Mouse (Mus musculus): ENCODE results near the gene Copz1.
"Not testable (repeated sequence)": the region's sequence is repeated elsewhere in the genome, so short reads cannot be mapped to it uniquely, and the experiment has no call there.

Copz1 gene

DNA sequence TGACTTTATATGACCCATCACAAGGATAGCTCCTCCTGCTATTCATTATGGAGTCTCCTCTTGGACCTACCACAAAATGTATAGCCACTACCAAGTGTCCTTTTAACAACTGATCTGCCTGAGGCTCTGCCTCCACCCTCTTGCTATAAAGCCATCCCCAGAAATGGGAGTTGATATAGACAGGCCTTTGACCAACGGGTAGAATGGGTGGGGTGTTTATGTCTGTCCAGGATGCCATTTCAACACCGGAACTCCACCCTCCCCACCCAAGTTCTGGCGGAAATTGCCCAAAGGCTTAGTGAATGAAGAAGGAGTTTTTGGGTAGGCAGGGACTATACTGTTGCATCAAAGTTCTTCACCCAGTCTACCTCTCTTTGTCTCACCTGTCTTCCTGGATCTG, 19.9 kb upstream of the Copz1 start:
- no peak for DNase-seq (ENCODE audit: low spot score)

DNA sequence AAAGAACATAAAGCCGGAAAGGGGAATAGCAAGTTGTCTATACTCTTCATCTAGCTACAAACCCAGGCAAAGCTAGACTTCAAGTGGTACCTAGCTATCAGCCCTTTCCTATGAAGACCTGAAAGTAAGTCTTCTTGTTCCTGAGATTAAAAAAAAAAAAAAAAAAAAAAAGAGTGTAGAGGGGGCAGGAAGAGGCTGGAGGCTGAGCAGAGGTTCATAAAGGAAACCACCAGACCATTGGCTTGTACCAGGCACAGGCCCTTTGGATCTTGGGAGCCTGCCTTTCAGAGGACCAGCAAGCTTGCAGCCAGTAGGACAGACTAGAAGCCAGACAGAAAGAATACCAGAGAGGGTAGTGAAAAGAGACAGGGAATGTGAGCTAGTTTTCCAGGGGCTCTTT, 19.2 kb upstream of the Copz1 start:
- no peak for DNase-seq (ENCODE audit: low spot score)

DNA sequence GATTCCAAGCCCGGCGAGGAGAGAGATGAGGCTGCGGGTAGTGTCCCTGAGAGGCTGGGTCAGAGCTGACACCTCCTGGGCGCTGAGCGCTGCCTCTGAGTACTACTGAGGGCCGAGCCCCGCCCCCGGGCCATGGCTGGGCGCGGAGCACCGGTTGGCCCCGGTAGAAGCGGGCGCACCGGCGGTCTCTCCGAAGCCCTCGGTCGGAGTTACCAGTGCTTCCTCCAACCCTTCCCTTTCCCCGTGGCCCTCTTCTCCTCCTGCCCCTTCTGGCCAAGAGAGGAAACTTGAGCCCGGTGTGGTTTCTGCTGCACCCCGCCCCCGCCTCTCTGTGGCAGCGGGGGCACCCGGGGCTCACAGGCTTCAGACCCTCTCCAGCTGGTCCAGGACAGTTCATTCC, 17.3 kb upstream of the Copz1 start:
- no peak for DNase-seq (ENCODE audit: low spot score)

DNA sequence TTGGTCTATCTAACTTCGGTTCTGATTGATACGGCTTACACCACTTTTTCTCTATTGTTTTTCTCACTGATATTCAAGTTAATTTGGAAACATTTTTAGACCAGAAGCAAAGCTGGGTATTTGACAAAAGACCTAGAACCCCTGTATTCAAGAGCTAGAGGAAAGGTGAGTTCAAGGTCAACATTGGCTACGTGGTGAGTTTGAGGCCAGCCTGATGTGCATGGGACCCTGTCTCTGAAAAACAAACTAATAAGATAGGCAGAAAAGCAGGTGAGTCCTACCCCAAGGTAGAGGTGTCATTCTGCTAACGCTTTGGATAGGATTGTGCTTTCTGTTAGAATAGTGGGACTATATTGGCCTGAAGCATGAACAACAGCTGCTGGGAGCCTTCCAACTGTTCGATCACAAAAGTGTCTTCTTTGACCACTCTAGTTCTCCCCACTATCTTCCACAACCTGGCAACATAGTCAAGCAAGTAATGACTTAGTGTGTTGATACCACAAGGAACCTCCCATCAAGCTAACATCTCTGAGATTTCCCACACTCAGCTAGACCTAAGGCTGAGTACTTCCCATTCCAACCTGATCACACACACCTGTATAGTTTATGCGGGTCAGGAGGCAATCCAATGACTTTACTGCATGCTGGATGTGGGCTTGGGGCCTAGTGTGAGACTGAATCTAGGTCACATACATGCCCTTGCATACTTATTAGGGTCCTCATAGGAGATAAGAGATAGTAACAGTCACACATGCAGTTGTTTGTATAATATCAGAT, 16.1 kb upstream of the Copz1 start:
- DNase-seq (ENCODE audit: low spot score) = no peak

DNA sequence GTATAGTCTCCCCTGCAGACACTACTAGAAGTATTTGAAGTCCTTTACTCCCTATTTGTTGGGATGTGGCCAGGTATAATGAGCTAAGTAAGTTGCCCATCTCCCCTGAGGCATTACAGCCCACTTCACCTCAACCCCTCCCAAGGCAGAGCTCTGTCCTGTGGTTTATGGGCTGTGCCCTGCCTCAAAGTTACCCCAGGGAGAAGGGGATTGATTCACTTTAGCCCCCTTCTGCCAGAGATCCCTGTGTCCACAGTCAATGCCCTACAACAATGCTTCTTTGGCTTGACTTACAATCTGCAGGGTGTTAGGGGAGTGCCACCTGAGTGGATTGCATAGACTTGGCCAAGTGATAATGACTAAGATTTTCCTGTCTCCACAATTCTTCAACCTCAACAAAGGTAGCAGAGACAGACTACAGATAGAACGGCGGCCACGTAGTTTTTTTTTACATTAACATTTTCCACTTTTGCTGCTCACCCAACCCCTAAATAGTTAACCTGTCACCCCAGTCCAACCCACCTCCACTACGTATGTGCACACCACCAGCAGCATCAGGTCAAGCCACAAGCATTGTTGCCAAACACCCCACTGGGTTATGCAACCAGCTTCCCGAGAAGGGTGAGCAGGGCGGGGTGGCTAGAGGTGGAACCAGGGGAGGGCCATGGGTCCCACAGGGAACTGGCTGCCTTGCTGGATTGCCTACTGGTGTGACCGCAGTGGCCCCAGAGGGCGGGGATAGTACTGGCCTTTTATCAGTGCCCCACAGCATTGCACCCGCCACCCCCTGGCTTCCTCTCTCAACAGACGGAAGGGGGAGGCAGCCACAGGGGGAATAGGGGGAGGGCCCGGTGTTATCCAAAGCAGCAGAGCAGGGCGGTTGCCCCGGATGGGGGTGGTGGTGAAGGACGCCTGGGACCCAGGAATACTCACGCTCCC, 14.5 kb upstream of the Copz1 start, which contains the start of gene Nfe2:
Gene Nfe2, minus strand, starts transcription at position 614 of the 939 bp plus-strand sequence.
- DNase-seq (ENCODE audit: low spot score) = no peak

DNA sequence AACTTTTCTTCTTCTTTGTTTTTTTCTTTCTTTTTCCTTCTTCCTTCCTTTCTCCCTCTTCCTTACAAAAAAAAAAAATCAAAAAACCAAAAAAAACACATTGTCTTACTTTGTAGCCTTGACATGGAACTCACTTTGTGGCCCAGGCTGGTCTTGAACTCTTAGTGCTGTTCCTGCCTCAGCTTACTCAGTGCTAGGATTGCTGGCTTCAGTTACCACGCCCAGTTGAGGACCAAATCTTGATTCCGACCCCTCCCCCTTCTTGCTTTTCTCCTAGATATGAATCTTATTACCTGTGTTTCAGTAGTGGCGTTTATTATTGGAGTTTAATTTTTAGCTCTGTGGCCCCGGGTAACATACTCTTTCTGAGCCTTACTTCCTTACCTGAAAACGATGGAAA, 13.4 kb upstream of the Copz1 start:
- DNase-seq (ENCODE audit: low spot score) = no peak

DNA sequence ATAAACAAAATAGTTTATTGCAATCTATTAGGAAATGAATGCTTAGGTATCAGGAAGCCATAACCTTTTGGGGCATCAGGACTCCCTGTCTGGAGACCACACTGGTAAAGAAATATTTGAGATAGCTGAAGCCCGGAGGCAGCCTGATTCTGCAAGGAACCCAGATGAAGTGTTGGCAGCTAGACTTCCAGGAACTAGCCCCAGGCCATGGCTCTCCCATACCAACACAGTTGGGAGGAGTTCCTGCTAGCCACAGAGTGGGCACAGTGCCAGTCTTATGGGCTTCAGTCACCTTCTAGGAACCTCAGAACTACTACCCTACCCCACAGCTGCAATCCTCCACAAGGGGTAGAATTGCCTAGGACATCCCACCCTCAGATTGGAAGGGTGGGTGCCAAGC, 12.5 kb upstream of the Copz1 start:
- no peak for DNase-seq (ENCODE audit: low spot score)

DNA sequence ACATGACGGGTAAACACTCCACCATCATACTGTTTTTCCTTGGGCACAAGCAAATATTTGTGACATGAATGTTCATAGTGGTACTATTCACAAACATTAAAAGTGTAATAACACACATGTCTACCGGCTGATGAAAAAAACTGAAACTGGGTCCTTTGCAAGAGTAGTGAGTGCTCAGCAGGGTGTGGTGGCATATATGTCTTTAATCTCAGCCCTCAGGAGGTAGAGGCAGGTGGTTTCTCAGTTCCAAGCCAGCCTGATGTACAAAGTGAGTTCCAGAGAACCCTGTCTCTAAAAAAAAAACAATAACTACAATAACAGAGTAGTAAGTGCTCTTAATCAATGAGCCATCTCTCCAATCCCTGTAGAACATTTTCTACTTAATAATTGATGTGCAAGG, 7.7 kb upstream of the Copz1 start:
- no peak for DNase-seq (ENCODE audit: low spot score)

DNA sequence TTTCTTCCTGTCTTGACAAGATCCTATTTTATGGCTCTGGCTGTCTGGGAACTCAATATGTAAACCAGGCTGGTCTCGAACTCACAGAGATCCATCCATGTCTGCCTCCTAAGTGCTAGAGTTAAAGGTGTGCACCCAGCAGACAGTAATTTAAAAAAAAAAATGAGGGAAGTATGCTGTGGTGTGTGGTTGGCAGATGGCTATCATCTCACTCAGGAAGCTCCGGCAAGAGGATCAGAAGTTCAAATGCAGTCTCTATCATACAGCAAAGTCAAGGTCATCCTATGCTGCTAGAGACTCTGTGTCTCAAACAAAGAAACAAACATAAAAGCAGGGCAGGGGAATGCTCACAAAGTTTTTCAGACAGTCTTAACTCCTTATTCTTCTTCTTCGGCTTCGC, 3.6 kb upstream of the Copz1 start:
- no peak for DNase-seq (ENCODE audit: low spot score)

DNA sequence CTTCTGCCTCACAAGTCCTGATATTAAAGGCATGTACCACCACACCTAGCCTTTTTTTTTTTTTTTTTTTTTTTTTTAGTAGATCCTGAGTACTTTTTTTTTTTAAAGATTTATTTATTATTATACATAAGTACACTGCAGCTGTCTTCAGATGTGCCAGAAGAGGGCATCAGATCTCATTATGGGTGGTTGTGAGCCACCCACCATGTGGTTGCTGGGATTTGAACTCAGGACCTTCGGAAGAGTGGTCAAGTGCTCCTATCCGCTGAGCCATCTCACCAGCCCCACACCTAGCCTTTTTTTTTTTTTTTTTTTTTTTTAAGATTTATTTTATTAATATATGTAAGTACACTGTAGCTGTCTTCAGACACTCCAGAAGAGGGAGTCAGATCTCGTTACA, 3.4 kb downstream of the Copz1 start:
- DNase-seq (ENCODE audit: low spot score) = not testable (repeated sequence)

DNA sequence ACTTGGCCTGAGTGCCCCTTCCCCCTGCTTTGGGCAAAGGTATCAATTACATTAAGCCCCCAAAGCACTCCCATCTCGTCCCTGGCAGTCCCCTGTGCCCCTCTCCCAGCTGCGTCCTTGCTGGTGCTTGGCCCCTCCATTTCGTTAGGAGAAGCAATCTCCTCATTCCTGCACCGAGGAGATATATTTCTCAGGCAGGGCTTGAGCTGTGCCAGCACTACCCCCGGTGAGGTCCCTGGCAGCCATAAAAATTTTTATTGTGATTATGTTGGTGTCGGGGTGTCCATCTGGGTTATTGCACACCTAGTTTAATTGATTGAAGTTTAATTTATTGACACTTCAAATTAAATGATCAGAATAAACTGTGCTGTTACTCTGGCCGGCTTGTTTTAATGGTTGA, 5.4 kb downstream of the Copz1 start:
- no peak for DNase-seq (ENCODE audit: low spot score)

DNA sequence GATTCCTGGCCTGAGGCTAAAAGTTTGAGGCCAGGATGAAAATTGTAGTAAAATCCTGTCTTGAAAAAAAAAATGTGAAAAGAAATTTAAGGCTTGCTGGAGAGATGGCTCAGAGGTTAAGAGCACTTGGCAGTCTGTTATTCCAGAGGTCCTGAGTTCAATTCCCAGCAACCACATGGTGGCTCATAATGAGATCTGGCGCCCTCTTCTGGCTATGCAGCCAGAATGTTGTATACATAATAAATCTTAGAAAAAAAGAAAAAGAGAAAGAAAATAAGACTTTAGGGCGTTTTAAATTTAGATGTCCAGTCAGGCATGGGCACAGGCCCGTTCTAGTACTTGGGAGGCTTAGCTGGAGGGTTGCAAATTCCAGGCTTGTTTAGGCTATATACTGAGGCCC, 7.2 kb downstream of the Copz1 start:
- no peak for DNase-seq (ENCODE audit: low spot score)

DNA sequence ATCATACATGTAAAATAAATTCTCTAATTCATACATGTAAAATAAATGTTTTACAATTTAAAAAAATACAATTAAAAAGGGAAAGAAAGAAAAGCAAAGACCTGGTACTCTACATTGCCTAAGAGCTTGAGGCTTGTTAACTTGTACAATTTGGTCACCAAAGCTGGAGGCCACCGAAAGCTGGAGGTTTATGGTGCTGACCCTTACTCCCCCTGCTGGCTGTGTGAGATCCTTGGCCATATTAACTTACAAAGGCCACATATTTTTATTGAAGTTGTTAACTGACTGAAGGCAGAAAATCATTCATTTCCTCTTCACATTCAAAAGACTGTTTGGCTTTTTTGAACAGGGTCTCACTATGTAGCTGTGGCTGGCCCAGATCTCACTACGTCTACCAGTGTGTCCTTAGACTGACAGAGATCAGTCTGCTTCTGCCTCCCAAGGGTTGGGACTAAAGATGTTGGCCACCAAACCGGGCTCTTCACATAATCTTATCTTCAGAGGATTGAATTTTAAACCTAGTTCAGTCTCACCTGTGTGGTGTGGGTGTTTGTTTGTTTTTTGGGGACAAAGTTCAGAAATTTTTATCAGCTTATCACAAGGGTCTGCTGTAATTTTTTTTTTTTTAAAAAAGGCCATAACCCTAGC, 8.4 kb downstream of the Copz1 start:
- no peak for DNase-seq (ENCODE audit: low spot score)

DNA sequence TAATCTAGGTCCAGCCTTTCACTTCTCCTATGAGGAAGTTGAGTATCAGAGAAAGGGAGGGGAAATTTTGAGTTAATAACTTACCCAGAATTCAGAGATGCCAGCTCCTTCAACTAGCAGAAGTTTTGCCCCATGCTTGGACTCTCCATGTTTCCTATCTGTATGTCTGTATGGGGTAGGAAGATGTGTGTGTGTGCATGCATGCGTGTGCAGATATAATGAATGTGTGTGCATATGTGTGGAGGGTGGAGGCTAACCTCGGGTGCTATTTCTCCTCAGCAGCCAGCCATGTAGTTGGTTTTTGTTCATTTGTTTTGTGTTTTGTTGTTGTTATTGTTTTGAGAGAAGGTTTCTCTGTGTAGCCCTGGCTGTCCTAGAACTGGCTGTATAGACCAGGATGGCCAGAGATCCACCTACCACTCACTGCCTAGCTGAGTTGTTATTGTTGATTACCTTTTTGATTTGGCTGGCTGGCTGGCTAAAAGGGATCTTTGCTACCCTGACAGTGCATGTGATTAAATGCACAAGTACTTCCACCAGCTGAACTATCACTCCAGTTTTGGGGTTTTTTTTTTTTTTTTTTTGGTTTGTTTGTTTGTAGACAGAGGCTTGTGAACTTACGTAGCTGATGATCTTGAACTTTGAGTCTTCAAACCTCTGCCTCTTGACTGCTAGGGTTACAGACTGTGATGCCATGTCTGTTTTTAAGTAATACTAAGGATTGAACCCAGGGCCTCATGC, 9.1 kb downstream of the Copz1 start:
- no peak for DNase-seq (ENCODE audit: low spot score)

DNA sequence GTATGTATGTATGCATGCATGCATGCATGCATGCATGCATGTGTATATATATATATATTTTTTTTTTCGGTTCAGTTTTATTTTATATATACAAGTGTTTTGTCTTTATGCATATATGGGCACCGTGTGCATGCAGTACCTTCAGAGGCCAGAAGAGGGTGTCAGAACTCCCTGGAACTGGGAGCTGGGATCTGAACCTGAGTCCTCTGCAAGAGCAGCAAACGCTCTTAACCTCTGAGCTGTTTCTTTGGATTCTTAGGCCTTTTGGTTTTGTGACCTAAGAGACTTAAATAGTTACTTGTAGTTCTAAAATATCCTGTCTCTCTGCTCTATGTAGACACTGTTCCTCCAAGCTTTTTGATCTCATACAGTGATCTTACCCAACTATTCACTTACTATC, 11.6 kb downstream of the Copz1 start:
- DNase-seq (ENCODE audit: low spot score) = no peak

DNA sequence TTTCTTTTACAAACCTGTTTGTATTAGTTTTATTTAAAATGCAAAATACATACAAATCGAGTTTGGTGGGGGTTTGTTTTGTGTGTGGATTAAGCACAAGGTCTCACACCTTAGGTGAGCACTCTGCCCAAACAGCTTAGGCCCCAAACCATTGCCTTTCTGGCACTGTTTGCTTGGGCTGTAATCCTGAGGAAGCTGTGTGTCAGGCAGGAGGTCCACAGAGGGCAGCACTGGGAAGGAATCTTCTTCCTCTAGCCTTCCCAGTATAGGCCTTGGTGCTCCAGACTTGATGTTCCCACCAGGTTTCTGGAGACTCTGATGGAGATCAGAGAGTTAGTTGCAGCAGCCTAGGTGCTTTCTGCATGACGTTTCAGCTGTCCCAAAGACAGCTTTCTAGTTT, 12.1 kb downstream of the Copz1 start:
- no peak for DNase-seq (ENCODE audit: low spot score)

DNA sequence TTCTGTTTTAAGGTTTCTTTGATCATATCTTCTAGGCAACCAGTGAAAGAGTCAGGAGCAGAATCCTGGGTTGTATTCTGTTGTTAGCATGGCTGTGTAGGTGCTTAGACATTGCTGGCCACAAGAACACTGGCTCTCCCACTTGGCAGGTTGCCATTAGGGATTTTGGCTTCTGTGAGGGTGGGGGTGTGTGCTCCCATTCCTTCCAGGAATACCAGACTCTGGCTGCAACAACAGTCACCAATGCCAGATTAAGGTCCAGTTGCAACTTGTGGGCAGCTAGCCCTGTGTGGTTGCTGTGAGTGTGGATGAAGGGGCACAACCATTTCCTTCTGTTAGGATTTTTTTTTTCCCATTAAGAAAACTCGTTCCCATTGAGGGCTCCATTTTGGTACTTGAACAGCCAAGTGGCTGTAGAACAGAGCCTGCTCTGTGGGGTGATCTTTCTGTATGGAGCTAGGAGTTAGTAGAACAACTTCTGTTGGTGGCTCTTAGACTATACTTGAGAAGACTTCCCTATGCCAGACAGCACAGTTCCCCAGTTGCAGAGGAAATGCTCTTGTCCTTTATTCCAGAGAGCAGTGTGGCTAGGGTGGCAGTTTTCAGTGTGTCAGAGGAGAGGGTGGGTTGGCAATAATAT, 13.4 kb downstream of the Copz1 start:
- DNase-seq (ENCODE audit: low spot score) = no peak

DNA sequence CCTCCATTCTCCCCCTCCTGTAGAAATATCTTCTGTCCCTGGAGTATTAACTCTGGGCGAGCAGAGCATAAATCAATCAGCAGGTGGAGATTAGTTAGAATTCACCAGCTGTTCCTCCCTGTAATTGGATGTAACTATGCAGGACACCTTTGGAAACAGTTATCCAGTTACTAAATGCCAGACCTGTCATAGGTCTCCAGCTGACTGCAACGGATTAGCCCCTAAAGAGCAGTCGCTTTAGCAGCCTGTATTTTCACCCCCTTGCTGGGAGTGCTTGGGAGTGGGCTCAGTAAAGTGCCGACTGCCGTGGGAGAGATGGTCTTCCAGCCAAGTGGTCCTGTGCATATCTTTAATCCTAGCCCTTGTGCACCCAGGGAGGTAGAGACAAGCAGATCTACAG, 17.1 kb downstream of the Copz1 start:
- DNase-seq (ENCODE audit: low spot score) = no peak

DNA sequence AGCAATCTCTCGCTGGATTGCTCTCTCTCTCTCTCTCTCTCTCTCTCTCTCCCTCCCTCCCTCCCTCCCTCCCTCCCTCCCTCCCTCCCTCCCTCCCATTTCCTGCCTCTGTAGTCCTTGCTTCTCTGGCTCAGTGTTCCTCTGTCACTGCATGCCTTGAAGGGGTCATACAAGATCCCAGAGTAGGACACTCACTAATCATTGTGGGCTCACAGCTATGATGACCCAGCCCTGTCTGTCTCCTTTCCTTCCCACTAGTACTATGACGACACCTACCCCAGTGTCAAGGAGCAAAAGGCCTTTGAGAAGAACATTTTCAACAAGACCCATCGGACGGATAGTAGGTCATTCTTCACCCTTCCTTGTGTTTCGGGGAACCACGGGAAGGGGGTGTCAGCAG, 17.9 kb downstream of the Copz1 start:
- no peak for DNase-seq (ENCODE audit: low spot score)

DNA sequence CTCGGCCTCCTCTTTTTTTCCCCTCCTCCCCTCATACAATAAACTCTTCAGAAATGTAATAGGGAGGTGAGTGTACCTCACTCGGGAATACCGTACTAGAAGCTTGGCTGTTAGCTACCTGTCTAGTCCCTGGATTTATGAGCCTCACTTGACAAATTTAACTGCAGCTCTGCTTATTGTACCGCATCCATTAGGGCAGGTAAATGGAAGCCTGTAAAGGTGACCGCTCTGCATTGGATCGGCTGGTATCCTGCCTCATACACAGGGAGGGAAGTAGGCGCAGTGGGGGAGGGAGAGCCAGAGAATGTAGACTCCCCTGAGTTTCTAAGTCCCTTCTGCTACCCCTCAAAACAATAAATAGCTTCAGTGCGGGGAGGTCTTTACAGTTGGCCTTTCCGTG, 18.3 kb downstream of the Copz1 start:
- no peak for DNase-seq (ENCODE audit: low spot score)

DNA sequence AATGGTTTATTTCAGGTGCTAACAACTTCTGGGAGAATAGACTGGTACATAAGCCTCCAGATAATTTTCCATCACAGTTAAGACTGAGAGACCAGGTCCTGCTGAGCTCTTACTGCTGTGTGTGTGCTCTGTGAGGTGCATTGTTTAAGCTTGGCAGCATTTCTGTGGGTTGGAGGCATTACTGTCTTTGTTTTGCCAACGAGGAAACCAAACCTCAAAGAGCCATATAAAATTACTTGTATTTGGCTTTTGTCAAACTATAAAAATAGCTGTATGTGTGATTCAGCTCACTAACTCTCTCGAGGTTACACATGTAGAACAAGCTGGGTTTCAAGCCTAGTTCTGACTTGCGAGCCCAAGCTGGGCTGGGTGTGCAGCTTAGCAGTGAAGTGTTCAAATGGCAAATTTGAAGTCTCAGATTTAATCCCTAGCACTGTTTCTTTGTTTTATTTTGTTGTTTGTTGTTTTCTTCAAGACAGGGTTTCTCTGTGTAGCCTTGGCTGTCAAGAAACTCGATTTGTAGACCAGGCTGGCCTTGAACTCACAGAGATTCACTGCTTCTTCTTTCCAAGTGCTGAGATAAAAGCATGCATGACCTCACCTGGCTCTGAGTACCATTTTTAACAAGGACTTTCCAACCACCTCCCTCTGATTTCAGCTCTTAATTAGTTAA, 20.3 kb downstream of the Copz1 start:
- no peak for DNase-seq (ENCODE audit: low spot score)

Measured in testis, postnatal 14 days (tissue).